Mouse (Mus musculus): Measurements from ENCODE around the gene AI837181.

- no peak for TF ChIP-seq CTCF (IDR thresholded peaks at IDR 0.05; ENCODE audit: low read depth)
- TF ChIP-seq EP300 (IDR thresholded peaks at IDR 0.05; ENCODE audit: low read depth) = no peak
Observed at GRCm38 (mm10) chr19:5444954-5445353, 20.0 kb downstream of the AI837181 start.
